Mouse (Mus musculus) kidney, adult 8-10 months (tissue): ENCODE data around the gene Daglb.
"Not testable (repeated sequence)": the region's sequence is repeated elsewhere in the genome, so short reads cannot be mapped to it uniquely, and the experiment has no call there.

Experiments used
- DNase-seq, 2 experiments: peaks; one replicate each; pipeline ENCODE4 v3.0.0; 2022

Gene Daglb

GRCm38 (mm10) chr5:143522882-143523281 lies 58.5 kb downstream of the Daglb start:
- no peak for DNase-seq

DNA sequence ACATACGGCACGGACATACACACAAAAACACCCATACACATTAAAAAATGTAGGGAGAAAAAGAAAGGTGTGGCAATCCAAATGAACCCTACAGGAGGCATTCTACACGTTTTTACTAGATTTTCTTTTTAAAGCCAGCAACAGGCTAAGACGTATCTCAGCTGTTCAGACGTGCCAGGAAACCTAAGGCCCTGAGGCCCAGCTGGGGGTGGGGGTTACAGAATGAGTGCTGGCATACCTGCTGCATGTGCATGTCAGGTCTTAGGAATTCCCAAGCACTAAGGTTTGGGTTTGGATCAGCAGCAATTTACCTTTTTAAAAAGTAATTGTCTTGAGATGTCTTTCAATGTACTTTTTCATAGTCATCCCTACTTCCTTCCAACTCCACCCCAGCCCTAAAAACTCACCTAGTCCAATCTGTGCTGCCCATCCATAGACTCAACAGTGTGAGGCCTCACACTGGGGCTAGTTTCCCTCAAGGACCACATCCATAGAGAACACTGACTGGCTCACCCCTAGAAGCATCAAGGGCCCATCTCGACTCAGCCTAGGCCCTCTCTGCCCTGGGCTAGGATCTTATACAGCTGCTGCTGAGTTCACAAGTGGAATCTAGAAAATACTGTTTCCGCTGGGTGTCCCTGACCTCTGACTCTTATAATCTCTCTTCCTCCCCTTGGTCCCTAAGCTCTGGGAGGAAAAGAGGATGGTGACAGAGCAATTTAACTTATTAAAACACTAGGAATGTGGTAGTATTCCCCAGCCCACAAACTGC lies 61.3 kb downstream of the Daglb start:
- DNase-seq = no peak

- DNase-seq = peak in 1 of 2 experiments; percentile 34
These were observed 62.4 kb downstream of the Daglb start for GRCm38 (mm10) chr5:143526698-143527331.

- peak; percentile 94 to 95 for DNase-seq
These were observed 63.3 kb downstream of the Daglb start, which contains the start of gene Rac1 for GRCm38 (mm10) chr5:143527486-143528307. Rac1 (minus strand) TSS chr5:143528036.

DNA sequence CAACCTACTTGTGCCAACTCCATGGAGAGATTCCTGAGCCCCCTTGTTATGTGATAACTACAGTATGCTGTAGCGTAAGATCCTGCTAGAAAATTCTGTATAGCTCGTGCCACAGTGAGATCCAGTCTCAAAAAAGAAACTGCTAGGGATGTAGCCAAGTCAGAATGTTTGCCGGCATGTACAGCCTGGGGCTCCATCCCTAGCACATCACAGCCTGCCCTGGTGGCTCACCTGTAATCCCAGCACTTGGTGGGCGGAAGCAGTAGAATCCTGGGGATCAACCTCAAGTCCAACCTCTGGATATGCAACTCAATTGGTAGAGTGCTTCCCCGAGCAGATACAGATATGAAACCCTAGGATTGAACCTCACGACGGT lies 63.9 kb downstream of the Daglb start:
- DNase-seq = no peak

- no peak for DNase-seq
These were observed 66.3 kb downstream of the Daglb start for GRCm38 (mm10) chr5:143530715-143531114.

DNA sequence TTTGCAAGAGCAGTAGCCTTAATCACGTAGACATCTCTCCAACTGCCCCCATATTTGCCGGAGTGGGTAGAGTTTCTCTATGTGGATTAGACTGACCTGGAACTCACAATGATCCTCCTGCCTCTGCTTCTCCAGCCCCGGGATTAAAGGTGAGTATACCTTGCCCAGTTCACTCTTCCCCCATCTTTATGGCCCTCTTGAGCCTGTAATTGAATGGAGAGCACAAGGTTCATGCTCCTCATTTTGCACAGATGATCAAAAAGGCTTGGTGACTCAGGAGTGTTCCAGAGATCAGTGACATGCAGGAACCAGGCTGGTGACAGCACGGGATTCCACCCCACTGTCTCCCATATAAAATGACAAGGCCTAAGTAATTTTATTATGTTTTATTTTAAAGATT lies 70.5 kb downstream of the Daglb start:
- DNase-seq = no peak

DNA sequence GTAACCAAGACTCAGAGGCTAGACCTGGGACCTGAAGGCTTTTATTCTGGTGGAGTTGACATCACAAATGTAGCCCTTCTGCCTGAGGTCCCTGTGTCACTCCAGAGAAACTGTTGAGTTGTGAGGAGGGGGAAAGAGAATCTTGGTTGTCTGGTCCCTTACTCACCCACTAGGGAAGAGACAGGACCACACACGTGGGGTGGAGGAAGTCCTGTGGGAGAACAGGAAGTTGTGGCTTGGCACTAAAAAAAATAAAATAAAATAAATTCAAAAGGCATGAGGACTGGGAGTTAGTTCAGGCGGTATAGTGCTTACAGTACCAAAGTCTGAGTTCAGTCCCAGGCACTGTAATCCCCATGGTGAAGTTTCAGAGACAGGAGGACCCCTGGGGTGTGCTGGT lies 72.6 kb downstream of the Daglb start:
- DNase-seq = no peak

- no peak for DNase-seq
These were observed 74.7 kb downstream of the Daglb start for GRCm38 (mm10) chr5:143539111-143539510.

DNA sequence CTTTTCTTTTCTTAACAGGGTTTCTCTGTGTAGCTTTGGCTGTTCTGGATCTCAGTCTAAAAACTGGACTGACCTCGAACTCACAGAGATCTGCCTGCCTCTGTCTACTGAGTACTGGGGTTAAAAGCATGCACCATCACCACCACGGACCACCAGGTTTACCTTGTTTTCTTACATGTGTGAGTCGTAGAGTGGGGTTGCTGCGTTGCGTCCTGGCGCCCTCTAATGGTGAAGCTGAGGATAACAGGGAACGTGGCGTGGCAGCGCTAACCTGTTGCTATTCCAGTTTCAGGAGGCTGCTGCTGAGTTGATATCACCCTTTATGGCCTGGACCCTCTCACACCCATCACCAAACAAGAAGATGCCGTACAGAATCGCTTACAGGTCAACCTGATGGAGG lies 83.0 kb downstream of the Daglb start:
- peak; percentile 74 to 87 for DNase-seq

DNA sequence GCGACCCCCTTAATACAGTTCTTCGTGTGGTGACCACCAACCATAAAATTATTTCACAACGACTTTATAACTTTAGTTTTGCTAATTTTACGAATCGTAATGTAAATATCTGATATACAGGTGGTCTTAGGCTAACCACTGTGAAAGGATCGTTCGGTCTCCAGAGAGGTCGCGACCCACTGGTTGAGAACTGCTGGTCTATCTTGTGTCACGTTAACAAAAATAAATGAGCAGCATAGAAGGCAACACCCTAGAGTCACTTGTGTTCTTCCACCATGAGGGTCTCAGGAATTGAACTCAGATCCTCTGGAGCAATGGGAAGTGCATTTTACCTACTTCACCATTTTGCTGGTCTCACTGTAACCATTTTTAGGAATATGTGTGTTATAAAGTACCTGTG lies 83.5 kb downstream of the Daglb start:
- DNase-seq = no peak

DNA sequence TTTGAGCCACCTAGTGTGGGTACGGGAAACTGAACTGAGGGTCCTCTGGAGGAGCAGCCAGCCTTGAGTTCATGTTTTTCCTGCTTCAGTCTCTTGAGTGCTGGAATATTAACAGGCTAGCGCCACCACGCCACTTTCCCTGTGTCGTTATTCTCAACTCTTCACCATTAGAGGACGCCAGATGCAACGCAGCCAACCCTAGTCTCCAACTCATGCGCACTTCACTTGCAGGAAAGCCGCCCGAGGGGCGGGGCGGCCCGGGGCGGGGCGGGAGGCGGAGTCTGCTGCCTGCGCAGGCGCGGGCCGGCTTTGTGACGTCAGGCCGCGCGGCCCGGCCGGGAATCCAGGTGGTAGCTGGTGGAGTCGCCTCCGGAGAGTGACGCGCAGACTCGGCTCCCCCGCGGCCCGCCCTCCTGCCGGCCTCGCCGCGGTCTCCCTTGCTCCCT lies 84.0 kb downstream of the Daglb start:
- peak; percentile 94 to 95 for DNase-seq

- not testable (repeated sequence) for DNase-seq
These were observed 84.5 kb downstream of the Daglb start for GRCm38 (mm10) chr5:143548922-143549321.

DNA sequence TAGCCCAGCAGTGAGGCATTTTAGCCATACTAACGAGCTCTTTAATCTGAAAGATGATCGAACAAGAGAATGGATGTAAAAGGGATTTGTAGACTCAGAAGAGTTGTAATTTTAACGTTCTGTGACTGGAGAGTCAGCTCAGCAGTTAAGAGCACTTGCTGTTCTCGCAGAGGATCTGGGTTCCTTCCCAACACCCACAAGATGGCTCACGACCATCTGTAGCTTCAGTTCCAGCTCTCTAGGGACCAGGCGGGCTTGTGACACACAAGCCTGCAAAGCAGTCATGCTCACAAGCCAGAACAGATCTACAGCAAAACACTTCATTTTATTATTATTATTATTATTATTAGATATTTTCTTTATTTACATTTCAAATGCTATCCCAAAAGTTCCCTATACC lies 88.5 kb downstream of the Daglb start:
- DNase-seq = no peak

GRCm38 (mm10) chr5:143555233-143555632 lies 90.8 kb downstream of the Daglb start:
- DNase-seq = no peak
